Mouse (Mus musculus) yolk sac, embryonic 10.5 days (tissue): ENCODE measurements around the gene Gal3st2.
"Not testable (repeated sequence)": the region's sequence is repeated elsewhere in the genome, so short reads cannot be mapped to it uniquely, and the experiment has no call there.

Experiments
- DNase-seq: peaks from one replicate; pipeline ENCODE4 v3.0.0-alpha.2; 2017; ENCODE audit warnings: low spot score

Gene Gal3st2

DNA sequence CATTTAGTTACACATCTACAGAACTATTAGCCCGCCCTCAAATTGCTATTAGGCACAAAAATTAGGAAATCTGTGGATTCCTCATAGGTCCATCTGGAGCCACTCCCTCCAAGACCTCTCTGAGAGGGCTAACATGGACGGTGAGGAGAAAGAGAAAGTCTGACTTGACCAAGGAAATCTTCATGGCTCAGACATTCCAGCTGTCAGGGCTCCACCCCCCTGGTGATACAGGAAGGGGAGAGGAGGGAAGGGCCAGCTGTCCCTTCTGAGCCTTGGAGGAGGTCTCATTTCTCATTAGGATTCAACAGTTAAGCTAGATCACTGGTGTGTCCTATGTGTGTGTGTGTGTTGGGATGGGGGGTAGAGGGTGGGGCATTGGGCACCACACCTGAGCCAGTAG lies at the start of gene Gal3st2:
Gene Gal3st2, plus strand, starts transcription at position 259 of the 400 bp plus-strand sequence.
- not testable (repeated sequence) for DNase-seq

DNA sequence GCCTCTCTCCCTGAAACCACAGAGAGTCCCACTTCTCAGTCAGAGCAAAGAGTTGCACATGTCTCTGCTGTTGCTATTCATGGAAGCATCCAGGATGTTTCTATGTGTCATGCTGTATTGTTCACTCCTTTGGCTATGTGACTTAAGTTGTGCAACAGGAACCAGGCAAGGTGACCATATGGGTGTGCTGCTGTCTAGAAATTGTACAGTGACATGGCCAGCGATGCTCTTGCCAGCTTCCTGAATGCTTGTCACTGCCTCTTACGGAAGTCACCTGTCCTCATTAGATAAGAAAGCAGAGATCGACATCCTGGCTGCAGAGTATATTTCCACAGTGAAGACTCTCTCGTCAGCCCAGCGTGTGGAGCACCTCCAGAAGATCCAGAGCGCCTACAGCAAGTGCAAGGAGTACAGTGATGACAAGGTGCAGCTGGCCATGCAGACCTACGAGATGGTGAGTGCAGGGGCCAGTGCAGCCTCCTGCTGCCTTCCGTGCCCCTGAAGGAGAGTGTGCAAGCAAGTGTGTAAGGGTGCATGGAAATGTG lies 49.5 kb upstream of the Gal3st2 start:
- no peak for DNase-seq

DNA sequence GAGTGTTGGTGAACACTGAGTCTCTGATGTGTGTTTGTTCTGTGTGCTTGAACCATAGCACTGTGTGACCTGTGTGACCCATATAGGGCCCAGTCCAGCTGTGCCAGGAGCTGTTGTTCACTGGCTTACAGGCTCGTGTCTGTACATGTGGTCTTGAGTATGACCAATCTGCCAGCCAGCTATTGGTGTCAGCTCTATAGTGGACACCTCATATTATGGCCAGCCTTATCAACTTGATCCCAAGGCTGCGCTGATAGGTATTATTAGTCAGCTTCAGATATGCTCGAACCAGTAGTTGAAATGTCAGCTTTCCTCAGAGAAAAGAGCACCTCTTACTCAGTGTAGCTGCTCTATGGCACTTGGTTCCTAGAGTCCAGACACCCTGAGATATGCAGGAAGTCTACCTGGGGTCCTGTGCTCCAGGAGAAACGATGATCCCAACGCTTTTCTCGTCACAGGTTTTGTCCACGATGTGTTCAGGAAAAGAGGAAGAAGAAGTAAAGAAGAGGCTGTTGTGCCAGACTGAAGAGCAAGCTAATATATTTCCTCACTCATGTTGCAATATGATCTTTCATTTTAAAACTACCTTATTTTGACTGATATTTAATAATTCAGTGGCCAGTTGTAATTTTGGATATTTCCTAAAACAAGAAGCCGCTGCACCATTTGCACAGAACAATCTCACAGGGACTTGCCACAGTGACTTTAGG lies 43.1 kb upstream of the Gal3st2 start:
- DNase-seq: no peak

DNA sequence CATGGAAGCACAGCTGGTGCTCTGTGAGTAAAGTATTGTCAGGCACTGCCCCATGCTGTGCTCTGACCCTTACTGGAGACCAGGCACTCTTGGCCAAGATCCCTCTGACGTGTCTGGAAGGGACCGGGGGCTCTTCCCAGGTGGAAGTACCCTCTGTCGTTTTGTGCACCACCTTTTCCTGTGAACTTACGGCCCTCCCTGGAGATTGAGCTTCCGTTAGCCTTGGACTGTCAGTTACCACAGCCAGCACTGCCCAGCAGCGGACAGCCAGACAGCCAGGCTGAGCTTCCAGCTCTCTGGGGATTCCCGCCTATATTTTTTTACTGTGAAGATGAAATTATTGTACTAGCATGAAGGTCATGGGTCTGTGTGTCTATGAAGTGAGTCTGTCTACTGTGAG lies 42.4 kb upstream of the Gal3st2 start:
- DNase-seq: no peak

DNA sequence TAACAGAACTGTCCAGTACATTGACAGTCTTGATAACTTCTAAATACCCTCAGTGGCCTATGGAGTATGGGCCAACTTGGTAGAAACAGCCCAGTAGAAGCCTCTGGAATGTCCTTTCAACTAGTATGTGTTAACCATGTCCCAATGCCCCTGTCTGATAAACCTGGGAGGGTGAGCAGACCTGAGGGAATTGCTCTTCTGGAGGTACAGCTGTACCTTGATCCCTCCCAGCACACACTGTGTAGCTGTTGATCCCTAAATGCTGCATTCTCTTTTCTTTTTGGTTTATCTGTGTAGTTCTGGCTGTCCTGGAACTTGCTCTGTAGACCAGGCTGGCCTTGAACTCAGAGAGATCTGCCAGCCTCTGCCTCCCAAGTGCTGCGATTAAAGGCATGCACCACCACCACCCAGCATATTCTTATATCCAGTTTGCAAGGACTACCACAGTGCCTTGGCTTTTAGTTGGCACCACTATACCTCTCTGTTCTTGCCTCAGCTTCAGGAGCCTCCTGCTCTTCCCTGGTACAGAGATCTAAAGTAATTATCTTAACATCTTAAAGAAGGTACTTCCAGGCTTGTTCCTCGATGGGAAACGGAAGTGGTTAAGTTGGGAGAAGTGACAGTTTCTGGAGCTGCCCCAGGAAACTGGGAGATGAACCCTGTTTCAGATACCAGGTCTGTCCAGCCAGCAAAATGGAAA lies 37.2 kb upstream of the Gal3st2 start:
- DNase-seq: no peak

DNA sequence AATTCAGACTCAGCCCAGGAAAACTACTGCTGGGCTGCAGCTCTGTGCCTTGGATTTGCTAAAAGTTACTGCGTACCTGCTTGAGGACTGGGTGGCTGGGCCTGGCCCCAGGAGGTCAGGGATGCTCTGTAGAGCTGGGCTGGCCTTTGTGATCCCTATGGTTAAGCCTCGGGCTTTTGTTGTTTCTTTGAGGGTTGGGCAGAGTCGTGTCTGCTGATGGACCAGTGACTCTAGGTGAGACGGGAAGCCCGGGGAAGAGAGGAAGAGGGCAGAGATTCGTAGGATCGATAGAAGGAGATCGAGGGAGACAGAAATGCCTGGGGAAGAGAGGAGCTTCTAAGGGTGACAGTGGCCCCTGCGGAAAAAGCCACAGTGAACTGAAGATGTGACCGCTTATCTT lies 36.5 kb upstream of the Gal3st2 start, which contains the start of gene D2hgdh:
Gene D2hgdh, plus strand, starts transcription at position 301 of the 400 bp plus-strand sequence.
- no peak for DNase-seq

DNA sequence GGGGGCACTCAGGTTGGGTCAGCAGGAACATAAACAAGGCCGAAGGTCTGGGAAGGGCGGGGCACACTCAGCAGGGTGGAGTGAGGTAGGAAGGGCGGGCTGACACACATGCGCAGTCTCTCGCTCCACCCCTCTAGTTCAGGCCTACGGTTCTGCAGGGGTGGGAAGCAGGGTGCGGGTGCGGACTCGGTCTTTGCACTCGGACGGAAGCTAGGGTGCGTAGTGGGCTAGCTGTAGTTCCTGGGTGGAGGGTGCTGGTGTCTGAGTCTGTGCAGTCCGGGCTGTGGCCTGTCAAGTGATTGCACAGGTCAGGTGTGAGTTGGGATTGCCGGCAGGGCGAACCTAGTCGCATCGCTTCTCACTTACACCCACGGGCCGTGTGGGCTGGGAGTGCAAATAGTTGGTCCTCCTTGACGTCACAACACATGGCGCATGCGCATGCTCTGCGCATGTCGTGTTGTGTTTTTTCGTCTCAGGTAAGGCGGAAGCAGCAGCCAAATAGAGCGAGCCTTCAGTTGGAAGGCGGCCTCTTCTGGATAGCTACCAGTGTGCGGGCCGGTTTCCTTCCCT lies 35.9 kb upstream of the Gal3st2 start:
- peak; percentile 96 for DNase-seq

DNA sequence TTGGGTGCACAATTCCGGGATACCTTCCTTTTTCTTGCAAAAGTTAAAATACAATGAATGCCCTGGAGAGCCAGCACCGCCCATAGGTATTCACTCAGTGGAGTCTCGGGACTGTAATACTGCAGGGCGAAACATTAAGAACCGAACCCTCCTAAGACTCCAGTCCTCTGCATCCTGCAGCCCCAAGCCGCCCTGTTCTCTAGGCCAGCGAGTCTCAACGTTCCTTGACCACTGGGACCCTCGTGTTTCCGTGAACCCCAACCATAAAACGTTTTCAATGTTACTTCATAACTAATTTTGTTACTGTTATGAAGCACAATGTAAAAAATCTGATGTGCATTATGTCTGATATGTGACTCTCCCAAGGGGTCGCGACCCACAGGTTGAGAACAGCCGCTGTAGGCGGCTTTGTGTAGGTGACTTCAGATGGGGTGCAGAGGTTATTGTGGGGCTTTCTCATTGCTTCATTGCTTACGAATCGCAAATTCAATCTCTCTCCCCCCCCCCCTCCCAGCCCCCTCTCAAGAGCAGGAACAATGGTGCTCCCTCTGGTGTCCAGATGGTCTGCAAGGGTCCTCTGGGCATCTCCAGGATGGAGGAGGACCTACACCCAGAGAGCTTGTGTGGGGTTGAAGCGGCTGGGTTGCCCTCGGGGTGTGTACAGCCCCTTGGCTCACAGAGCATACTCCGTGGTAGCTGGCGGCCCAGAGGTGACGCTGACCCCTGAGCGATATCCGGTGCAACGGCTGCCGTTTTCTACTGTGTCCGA lies 35.2 kb upstream of the Gal3st2 start:
- DNase-seq: no peak

DNA sequence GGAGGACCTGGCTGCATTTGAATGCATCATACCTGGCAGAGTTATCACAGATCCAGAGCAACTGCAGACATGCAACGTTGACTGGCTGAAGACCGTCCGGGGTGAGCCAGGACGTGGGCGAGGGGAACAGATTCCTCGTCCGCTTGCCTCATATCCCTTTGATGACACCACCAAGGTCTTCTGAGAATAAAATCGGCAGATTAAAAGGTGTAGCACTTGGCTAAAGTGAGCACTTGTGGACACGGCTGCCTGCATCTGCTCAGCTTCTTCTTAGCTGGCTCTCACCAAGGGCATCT lies 34.6 kb upstream of the Gal3st2 start:
- no peak for DNase-seq

DNA sequence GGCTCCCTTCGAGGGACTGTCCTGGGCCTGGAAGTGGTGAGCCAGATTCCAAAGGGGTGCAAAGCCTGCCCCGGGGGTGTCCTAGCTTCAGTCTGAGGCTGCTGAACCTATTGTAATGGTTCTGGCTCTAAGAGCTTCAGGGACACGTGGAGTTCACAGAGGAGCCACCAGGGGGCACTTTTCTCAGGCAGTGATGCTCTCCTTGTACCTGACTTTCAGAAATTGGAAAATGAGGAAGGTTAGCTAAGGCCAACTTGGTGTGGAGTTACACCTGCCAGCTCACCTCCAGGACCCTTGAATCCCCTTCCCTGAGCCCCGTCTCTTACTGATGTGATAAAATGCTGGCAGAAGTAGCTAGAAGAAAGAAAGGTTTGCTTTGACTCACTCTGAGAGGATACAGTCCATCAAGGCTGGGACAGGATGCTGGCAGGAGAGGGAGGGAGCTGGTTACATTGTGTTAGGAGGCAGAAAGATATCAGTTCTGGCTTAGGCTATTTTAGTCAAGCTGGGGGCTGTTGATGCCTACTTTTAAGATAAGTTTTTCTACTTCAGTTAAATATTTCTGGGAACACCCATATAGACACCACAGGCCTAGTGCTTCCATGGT lies 28.2 kb upstream of the Gal3st2 start:
- DNase-seq: not testable (repeated sequence)

DNA sequence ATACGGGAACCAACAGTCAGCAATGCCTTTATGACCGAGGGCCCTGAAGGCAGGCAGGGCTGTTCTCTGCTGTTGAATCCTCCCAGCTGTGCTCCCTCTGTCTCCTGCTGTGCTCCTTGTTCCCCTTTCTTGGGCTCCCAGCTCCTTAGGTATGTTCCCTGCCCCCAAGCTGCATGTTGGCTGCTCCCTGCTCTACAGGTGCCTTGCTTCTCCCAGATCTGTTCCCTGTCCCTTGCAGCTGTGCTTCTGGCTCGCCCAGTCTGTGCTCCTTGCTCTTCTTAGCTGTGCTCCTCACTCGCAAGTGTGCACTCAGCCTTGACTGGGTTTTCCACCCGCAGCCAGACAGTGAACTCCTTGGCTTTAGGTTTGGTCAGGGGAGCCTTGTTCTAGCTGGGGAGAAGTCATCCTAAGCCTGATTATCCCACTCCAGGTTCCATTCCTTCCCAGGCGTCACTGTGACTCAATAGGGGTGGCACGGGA lies 26.4 kb upstream of the Gal3st2 start:
- DNase-seq: no peak

DNA sequence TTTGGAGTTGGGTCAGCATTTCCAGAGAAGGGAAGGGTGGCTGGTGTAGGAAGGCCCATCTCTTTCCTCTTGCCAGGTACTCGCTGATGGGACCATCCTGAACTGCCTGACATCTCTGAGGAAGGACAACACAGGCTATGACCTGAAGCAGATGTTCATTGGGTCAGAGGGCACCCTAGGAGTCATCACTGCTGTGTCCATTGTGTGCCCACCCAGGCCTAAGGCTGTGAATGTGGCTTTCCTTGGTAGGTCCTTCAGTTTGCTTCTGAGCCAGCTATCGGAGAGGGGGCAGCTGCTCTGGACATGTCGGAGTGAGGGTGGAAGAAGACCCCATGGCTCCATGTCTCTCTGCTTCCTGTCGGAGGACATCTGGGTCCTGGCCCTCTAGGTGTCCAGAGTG lies 25.9 kb upstream of the Gal3st2 start:
- DNase-seq: no peak

DNA sequence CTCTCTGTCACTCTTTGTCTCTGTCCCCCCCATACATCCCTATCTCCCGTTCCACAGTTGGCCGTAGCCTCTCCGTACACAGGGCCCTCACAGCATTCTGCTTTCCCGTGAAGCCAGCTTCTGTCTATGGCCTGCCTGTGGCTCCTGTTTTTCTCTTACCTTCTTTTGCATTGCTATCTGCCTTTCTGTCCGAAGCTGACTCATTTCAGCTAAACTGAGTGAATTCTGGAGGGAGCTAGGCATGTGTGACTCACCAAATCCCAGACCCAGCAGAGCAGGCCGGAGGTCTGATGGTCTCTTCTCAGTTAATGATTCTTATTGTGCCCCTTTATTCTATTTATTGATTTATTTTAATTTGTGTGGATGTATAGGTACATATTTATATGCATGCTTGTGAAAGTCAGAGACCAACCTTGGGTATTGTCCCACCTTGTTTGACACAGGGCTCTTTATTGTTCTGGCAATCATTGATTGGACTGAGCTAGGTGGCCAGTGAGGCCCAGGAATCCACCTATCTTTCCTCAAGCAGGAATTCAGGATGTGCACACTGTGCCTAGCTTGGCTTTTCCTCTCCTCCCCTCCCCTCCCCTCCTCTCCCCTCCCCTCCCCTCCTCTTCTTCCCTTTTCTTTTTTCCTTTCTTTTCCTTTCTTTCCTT lies 25.1 kb upstream of the Gal3st2 start:
- DNase-seq: no peak

DNA sequence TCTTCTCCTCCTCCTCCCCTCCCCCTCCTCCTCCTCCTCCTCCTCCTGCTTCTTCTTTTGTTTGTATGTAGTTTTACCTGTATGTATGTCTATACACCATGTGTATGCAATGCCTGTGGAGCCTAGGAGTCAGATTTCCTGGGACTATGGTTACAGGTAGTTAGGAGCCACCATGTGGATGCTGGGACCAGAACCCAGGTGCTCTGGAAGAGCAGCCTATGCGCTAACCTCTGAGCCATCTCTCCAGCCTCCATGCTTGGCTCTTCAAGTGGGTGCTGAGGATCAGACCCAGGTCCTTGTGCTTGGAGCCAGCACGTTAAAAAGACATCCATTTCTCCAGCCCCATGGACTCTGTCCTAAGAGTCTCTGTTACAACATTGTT lies 24.6 kb upstream of the Gal3st2 start:
- DNase-seq: no peak

DNA sequence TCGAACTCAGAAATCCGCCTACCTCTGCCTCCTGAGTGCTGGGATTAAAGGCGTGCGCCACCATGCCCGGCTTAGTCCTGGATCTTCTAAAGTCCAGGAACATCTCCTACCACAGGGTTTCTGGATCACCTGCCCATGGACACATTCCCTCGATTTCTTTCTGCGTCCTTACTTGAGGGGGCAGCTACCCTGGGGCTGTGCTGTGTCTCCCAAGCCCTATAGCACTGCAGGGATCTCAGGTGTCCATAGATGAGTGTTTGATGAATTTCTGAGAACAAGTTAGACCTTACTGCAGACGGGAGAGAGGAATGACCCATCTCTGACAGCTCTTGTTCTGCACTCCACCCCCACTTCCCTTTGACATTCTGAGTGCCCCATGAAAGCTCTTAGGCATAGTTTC lies 23.8 kb upstream of the Gal3st2 start:
- no peak for DNase-seq

DNA sequence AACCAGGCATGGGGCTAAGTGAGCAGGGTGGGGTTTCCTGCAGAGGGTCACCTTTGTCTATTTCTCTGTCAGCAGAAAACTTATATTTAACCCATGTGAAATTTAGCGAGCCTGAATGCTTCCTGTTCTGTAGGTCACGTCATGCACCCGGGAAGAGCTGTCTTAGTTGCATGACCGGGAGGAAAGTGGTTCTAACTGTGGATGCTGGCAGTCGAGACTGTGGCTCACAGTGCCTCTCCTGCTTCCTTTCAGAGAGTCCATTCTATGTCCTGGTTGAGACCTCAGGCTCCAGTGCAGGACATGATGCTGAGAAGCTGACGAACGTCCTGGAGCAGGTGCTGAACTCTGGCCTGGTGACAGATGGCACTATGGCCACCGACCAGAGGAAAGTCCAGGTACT lies 22.5 kb upstream of the Gal3st2 start:
- DNase-seq: not testable (repeated sequence)

DNA sequence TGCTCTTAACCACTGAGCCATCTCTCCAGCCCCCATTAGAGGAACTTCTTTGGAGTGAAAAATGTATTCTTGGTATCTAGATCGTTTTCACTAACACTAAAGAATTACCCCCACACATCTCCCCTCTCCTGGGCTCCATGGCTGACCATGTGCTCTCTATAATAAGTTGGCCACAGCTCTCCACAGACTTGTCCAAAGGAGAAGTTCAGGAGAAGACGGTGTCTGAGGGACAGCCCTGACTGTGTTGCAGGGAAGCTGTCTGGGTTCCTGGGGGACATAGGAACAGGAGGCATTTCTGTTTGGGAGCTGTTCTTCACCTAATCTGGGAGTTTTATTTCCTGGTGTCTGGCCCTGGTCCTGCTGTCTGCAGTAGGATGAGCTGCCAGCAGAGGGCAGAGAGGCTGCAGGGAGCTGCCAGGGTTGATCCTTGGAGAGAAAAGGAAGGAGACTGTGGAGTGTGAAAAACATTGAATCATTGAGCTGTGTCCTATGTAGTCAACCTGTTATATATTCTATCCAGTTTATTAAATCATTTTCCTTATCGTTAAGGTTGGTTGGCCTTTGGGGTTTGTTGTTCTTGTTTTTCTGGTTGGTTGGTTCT lies 15.2 kb upstream of the Gal3st2 start:
- not testable (repeated sequence) for DNase-seq

DNA sequence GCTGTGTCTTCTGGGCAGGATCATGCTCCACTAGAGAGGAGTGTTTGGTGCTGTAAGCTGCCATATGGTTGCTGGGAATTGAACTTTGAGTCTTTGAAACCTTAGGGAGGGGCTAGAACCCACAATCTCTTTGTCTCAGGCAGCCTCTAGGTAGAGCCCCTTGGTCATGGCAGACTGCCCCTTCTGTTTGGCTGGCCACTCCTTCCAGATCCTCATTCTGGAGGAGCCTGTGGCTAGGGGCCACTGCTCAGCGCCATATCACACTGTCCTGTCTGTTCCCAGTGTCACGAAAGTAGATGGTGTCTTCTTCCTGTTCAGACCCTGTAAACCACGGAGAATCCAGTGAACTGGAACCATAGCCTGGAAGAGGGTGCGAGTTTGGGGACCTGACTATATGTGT lies 5.3 kb upstream of the Gal3st2 start:
- DNase-seq: not testable (repeated sequence)

DNA sequence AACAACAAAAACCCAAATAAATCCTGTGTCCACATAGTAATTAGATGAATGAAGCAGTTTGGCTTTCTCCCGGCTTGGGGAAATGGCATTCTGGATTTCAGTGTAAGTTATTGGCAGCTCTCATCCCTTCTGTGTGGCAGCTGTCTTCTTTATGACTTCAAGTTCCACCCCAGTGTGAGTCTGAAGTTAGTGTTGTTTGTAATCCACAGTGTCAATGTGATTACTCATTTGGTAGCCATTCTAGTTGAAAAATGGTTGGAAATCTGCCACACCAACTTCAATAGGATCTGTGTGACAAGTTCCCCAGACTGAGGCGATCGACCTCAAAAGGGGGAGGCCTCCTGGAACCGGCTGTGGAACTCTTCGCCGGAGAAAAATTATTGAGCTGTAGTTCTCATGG lies 3.7 kb upstream of the Gal3st2 start:
- no peak for DNase-seq

DNA sequence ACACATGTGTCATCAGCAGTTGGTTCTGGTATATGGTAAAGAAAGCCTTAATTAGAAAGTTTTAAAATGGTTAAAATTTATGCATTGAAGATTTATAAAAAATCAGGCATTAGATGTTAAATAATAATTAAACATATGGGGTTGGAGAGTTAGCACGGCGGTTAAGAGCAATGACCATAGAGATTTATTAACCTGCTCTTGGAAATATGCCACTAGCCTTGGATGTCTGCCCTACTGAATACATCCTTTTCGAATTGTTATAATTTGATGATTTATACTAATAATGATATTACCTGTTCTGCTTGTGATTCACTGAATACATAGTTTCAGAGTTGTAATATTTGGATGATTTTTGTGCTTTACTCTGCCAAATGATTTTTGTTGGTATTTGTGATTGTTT lies 3.1 kb upstream of the Gal3st2 start:
- DNase-seq: no peak

DNA sequence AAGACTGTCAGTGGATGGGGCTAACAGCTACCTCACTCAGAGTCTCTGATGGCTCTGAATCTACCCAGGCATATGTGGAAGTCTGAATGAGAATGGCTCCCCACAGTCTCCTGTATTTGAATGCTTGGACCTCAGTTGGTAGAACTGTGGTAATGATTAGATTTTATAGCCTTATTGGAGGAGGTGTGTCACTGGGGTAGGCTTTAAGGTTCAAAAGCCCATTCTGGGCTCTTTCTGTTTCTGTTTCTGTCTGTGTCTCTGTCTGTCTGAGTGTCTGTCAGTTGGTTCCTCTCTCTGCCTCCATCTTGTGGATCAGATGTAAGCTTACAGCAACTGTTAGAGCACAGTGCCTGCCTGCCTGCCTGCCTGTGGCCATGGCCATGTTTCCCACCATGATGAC lies 1.5 kb upstream of the Gal3st2 start:
- DNase-seq: no peak
